Mouse (Mus musculus): ENCODE measurements around the gene Gm20388. TPM values are rescaled to one million over a fixed set of nuclear protein-coding genes. Genes with fewer than 3 reads are reported as not detected.

Gene Gm20388
- polyA plus RNA-seq, 1 experiment from 2014 or later: 12.4 TPM

- 88% methylated on average over 19 of the region's 19 CpGs for WGBS
- H3K4me1 ChIP-seq (ENCODE audit: control insufficient read depth, insufficient read depth, low read depth, low read length): no peaks in the 10 kb centered on the region
- H3K27me3 ChIP-seq (replicated peaks; ENCODE audit: control insufficient read depth, insufficient read depth, low read length): no peaks in the 10 kb centered on the region
- no peak overlapping the region for H3K9ac ChIP-seq (ENCODE audit: low read depth, low read length)
- no peak overlapping the region for H3K4me2 ChIP-seq (ENCODE audit: low read length)
- H3K36me3 ChIP-seq (ENCODE audit: control insufficient read depth, insufficient read depth, low read length): no peaks in the 10 kb centered on the region
- no peaks in the 10 kb centered on the region for H3K9me3 ChIP-seq (ENCODE audit: control insufficient read depth, low read length)
- no peak overlapping the region for H3K4me3 ChIP-seq (ENCODE audit: low read length)
- ATAC-seq: no peak
- H3K27ac ChIP-seq (ENCODE audit: low read depth, low read length): no peak overlapping the region
Measured at GRCm38 (mm10) chr8:120760341-120761215, 849.9 kb downstream of the Gm20388 start.

- no peaks in the 10 kb centered on the region for H3K27me3 ChIP-seq (replicated peaks; ENCODE audit: control insufficient read depth, insufficient read depth, low read length)
- no peak overlapping the region for H3K4me3 ChIP-seq (ENCODE audit: low read length)
- no peak overlapping the region for H3K27ac ChIP-seq (ENCODE audit: low read depth, low read length)
- 74% methylated on average over 5 of the region's 5 CpGs for WGBS
- no peak overlapping the region for H3K4me2 ChIP-seq (ENCODE audit: low read length)
- no peaks in the 10 kb centered on the region for H3K36me3 ChIP-seq (ENCODE audit: control insufficient read depth, insufficient read depth, low read length)
- H3K9me3 ChIP-seq (ENCODE audit: control insufficient read depth, low read length): no peaks in the 10 kb centered on the region
- no peak overlapping the region for H3K9ac ChIP-seq (ENCODE audit: low read depth, low read length)
- no peak for ATAC-seq
- H3K4me1 ChIP-seq (ENCODE audit: control insufficient read depth, insufficient read depth, low read depth, low read length): no peaks in the 10 kb centered on the region
Measured at GRCm38 (mm10) chr8:120763267-120763666, 852.6 kb downstream of the Gm20388 start.

- Histone ChIP-seq H3K9me3 (ENCODE audit: control insufficient read depth, low read length) (no peaks in the 10 kb centered on the region), H3K36me3 (ENCODE audit: control insufficient read depth, insufficient read depth, low read length) (no peaks in the 10 kb centered on the region)
- ATAC-seq: no peak
Measured at GRCm38 (mm10) chr8:120764638-120765037, 854.0 kb downstream of the Gm20388 start.

GRCm38 (mm10) chr8:120766622-120767021 lies 856.0 kb downstream of the Gm20388 start:
- H3K36me3 ChIP-seq (ENCODE audit: control insufficient read depth, insufficient read depth, low read length): no peaks in the 10 kb centered on the region
- H3K9ac ChIP-seq (ENCODE audit: low read depth, low read length): no peak overlapping the region
- H3K9me3 ChIP-seq (ENCODE audit: control insufficient read depth, low read length): no peaks in the 10 kb centered on the region
- H3K27me3 ChIP-seq (replicated peaks; ENCODE audit: control insufficient read depth, insufficient read depth, low read length): no peaks in the 10 kb centered on the region
- H3K4me1 ChIP-seq (ENCODE audit: control insufficient read depth, insufficient read depth, low read depth, low read length): no peaks in the 10 kb centered on the region
- H3K4me2 ChIP-seq (ENCODE audit: low read length): no peak overlapping the region
- no peak for ATAC-seq
- no peak overlapping the region for H3K4me3 ChIP-seq (ENCODE audit: low read length)
- WGBS: 36% methylated on average over 3 of the region's 3 CpGs
- no peak overlapping the region for H3K27ac ChIP-seq (ENCODE audit: low read depth, low read length)

More at GRCm38 (mm10) chr8:120764638-120765037, 854.0 kb downstream of the Gm20388 start:
- Histone ChIP-seq H3K4me2 (ENCODE audit: low read length) (no peak overlapping the region), H3K27me3 (replicated peaks; ENCODE audit: control insufficient read depth, insufficient read depth, low read length) (no peaks in the 10 kb centered on the region), H3K4me3 (ENCODE audit: low read length) (no peak overlapping the region), H3K27ac (ENCODE audit: low read depth, low read length) (no peak overlapping the region), H3K9ac (ENCODE audit: low read depth, low read length) (no peak overlapping the region), H3K4me1 (ENCODE audit: control insufficient read depth, insufficient read depth, low read depth, low read length) (no peaks in the 10 kb centered on the region)

GRCm38 (mm10) chr8:120768454-120769218 lies 858.0 kb downstream of the Gm20388 start:
- Histone ChIP-seq H3K9ac (ENCODE audit: low read depth, low read length) (no peak overlapping the region), H3K27ac (ENCODE audit: low read depth, low read length) (no peak overlapping the region), H3K27me3 (replicated peaks; ENCODE audit: control insufficient read depth, insufficient read depth, low read length) (no peaks in the 10 kb centered on the region; the same call in 1 of the 2 replicates), H3K4me1 (ENCODE audit: control insufficient read depth, insufficient read depth, low read depth, low read length) (no peaks in the 10 kb centered on the region), H3K36me3 (ENCODE audit: control insufficient read depth, insufficient read depth, low read length) (no peaks in the 10 kb centered on the region), H3K4me3 (ENCODE audit: low read length) (no peak overlapping the region), H3K4me2 (ENCODE audit: low read length) (no peak overlapping the region), H3K9me3 (ENCODE audit: control insufficient read depth, low read length) (no peaks in the 10 kb centered on the region)
- no peak for ATAC-seq
- 83% methylated on average over 12 of the region's 12 CpGs for WGBS

- H3K4me3 ChIP-seq (ENCODE audit: low read length): no peak overlapping the region
- 93% methylated on average over 10 of the region's 10 CpGs for WGBS
- no peak for ATAC-seq
- H3K4me2 ChIP-seq (ENCODE audit: low read length): no peak overlapping the region
- H3K4me1 ChIP-seq (ENCODE audit: control insufficient read depth, insufficient read depth, low read depth, low read length): peaks cover 2% of the 10 kb centered on the region; the same call in 1 of the 2 replicates
- no peak overlapping the region for H3K9ac ChIP-seq (ENCODE audit: low read depth, low read length)
- no peaks in the 10 kb centered on the region for H3K36me3 ChIP-seq (ENCODE audit: control insufficient read depth, insufficient read depth, low read length)
- no peaks in the 10 kb centered on the region for H3K9me3 ChIP-seq (ENCODE audit: control insufficient read depth, low read length)
- no peaks in the 10 kb centered on the region; the same call in 1 of the 2 replicates for H3K27me3 ChIP-seq (replicated peaks; ENCODE audit: control insufficient read depth, insufficient read depth, low read length)
- no peak overlapping the region for H3K27ac ChIP-seq (ENCODE audit: low read depth, low read length)
Measured at GRCm38 (mm10) chr8:120777184-120777583, 866.5 kb downstream of the Gm20388 start.

- H3K4me2 ChIP-seq (ENCODE audit: low read length): no peak overlapping the region
- H3K27me3 ChIP-seq (replicated peaks; ENCODE audit: control insufficient read depth, insufficient read depth, low read length): no peaks in the 10 kb centered on the region; the same call in 1 of the 2 replicates
- H3K4me1 ChIP-seq (ENCODE audit: control insufficient read depth, insufficient read depth, low read depth, low read length): peaks cover 2% of the 10 kb centered on the region; the same call in 1 of the 2 replicates
- 36% methylated on average over 13 of the region's 13 CpGs for WGBS
- no peak for ATAC-seq
- peak overlapping the region; percentile 31; the same call in 1 of the 2 replicates for H3K9ac ChIP-seq (ENCODE audit: low read depth, low read length)
- no peak overlapping the region for H3K27ac ChIP-seq (ENCODE audit: low read depth, low read length)
- H3K9me3 ChIP-seq (ENCODE audit: control insufficient read depth, low read length): no peaks in the 10 kb centered on the region
- H3K36me3 ChIP-seq (ENCODE audit: control insufficient read depth, insufficient read depth, low read length): no peaks in the 10 kb centered on the region
- H3K4me3 ChIP-seq (ENCODE audit: low read length): no peak overlapping the region
Measured at GRCm38 (mm10) chr8:120777732-120778131, 867.1 kb downstream of the Gm20388 start.

GRCm38 (mm10) chr8:120779106-120779505 lies 868.5 kb downstream of the Gm20388 start:
- H3K36me3 ChIP-seq (ENCODE audit: control insufficient read depth, insufficient read depth, low read length): no peaks in the 10 kb centered on the region
- H3K4me1 ChIP-seq (ENCODE audit: control insufficient read depth, insufficient read depth, low read depth, low read length): peaks cover 2% of the 10 kb centered on the region; the same call in 1 of the 2 replicates
- ATAC-seq: no peak
- H3K9me3 ChIP-seq (ENCODE audit: control insufficient read depth, low read length): no peaks in the 10 kb centered on the region
- H3K4me2 ChIP-seq (ENCODE audit: low read length): no peak overlapping the region
- H3K4me3 ChIP-seq (ENCODE audit: low read length): no peak overlapping the region
- 94% methylated on average over 7 of the region's 7 CpGs for WGBS
- no peak overlapping the region for H3K9ac ChIP-seq (ENCODE audit: low read depth, low read length)
- H3K27ac ChIP-seq (ENCODE audit: low read depth, low read length): no peak overlapping the region
- no peaks in the 10 kb centered on the region for H3K27me3 ChIP-seq (replicated peaks; ENCODE audit: control insufficient read depth, insufficient read depth, low read length)

- Histone ChIP-seq H3K9ac (ENCODE audit: low read depth, low read length) (no peak overlapping the region), H3K27ac (ENCODE audit: low read depth, low read length) (no peak overlapping the region), H3K27me3 (replicated peaks; ENCODE audit: control insufficient read depth, insufficient read depth, low read length) (no peaks in the 10 kb centered on the region), H3K4me3 (ENCODE audit: low read length) (no peak overlapping the region), H3K9me3 (ENCODE audit: control insufficient read depth, low read length) (no peaks in the 10 kb centered on the region), H3K36me3 (ENCODE audit: control insufficient read depth, insufficient read depth, low read length) (no peaks in the 10 kb centered on the region), H3K4me2 (ENCODE audit: low read length) (no peak overlapping the region), H3K4me1 (ENCODE audit: control insufficient read depth, insufficient read depth, low read depth, low read length) (no peaks in the 10 kb centered on the region)
- no peak for ATAC-seq
- 88% methylated on average over 4 of the region's 4 CpGs for WGBS
Measured at GRCm38 (mm10) chr8:120783781-120784180, 873.1 kb downstream of the Gm20388 start.
